Mouse (Mus musculus): ENCODE data around the gene Adnp. TPM values are rescaled to one million over a fixed set of nuclear protein-coding genes. Genes with fewer than 3 reads are reported as not detected.

The Adnp gene
- polyA plus RNA-seq, 1 experiment from 2014 or later, result 5.4 TPM

- H3K36me3 ChIP-seq (ENCODE audit: control insufficient read depth, insufficient read depth), result peaks cover 13% of the 10 kb centered on the region
- H3K4me1 ChIP-seq (replicated peaks; ENCODE audit: control insufficient read depth, insufficient read depth, low read length), result peaks cover 20% of the 10 kb centered on the region; the same call in 1 of the 2 replicates
- 49% methylated on average over 33 of the region's 33 CpGs for WGBS
- H3K27ac ChIP-seq (ENCODE audit: low read depth, low read length), result 0 out of 2 replicates have a peak overlapping the region, but pooled peaks have one; percentile 80
- H3K27me3 ChIP-seq (replicated peaks; ENCODE audit: control insufficient read depth, insufficient read depth, low read length), result no peaks in the 10 kb centered on the region
- no peaks in the 10 kb centered on the region for H3K9me3 ChIP-seq (ENCODE audit: control insufficient read depth)
- no peak for ATAC-seq
- peak overlapping the region; percentile 98 for H3K4me2 ChIP-seq (replicated peaks; ENCODE audit: low read depth)
- no peak for TF ChIP-seq CTCF (IDR thresholded peaks at IDR 0.05; ENCODE audit: low read depth)
- peak overlapping the region; percentile 93 for H3K9ac ChIP-seq (ENCODE audit: low read depth, low read length)
- peak overlapping the region; percentile 98 for H3K4me3 ChIP-seq (ENCODE audit: low read depth, low read length)
Measured at GRCm38 (mm10) chr2:168231471-168231829, 24.5 kb upstream of the Adnp start.

DNA sequence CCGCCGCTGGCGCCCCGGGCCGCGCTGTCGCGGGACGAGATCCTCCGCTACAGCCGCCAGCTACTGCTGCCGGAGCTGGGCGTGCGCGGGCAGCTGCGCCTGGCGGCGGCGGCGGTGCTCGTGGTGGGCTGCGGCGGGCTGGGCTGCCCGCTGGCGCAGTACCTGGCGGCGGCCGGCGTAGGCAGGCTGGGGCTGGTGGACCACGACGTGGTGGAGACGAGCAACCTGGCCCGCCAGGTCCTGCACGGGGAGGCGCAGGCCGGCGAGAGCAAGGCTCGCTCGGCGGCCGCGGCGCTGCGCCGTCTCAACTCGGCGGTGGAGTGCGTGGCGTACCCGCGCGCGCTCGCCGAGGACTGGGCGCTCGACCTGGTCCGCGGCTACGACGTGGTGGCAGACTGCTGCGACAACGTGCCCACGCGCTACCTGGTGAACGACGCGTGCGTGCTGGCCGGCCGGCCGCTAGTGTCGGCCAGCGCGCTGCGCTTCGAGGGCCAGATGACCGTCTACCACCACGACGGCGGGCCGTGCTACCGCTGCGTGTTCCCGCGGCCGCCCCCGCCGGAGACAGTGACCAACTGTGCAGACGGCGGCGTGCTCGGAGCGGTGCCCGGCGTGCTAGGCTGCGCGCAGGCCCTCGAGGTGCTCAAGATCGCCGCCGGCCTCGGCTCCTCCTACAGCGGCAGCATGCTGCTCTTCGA, 24.0 kb upstream of the Adnp start:
- H3K4me2 ChIP-seq (replicated peaks; ENCODE audit: low read depth), result peak overlapping the region; percentile 98
- peak overlapping the region; percentile 80 for H3K27ac ChIP-seq (ENCODE audit: low read depth, low read length)
- peak overlapping the region; percentile 93 for H3K9ac ChIP-seq (ENCODE audit: low read depth, low read length)
- peak; percentile 55 for ATAC-seq
- H3K36me3 ChIP-seq (ENCODE audit: control insufficient read depth, insufficient read depth), result peaks cover 17% of the 10 kb centered on the region
- 2% methylated on average over 98 of the region's 105 CpGs for WGBS
- H3K9me3 ChIP-seq (ENCODE audit: control insufficient read depth), result no peaks in the 10 kb centered on the region
- H3K27me3 ChIP-seq (replicated peaks; ENCODE audit: control insufficient read depth, insufficient read depth, low read length), result no peaks in the 10 kb centered on the region
- TF ChIP-seq CTCF (IDR thresholded peaks at IDR 0.05; ENCODE audit: low read depth), result peak; percentile 10; the same call in 1 of the 2 replicates
- peaks cover 20% of the 10 kb centered on the region; the same call in 1 of the 2 replicates for H3K4me1 ChIP-seq (replicated peaks; ENCODE audit: control insufficient read depth, insufficient read depth, low read length)
- peak overlapping the region; percentile 98 for H3K4me3 ChIP-seq (ENCODE audit: low read depth, low read length)

DNA sequence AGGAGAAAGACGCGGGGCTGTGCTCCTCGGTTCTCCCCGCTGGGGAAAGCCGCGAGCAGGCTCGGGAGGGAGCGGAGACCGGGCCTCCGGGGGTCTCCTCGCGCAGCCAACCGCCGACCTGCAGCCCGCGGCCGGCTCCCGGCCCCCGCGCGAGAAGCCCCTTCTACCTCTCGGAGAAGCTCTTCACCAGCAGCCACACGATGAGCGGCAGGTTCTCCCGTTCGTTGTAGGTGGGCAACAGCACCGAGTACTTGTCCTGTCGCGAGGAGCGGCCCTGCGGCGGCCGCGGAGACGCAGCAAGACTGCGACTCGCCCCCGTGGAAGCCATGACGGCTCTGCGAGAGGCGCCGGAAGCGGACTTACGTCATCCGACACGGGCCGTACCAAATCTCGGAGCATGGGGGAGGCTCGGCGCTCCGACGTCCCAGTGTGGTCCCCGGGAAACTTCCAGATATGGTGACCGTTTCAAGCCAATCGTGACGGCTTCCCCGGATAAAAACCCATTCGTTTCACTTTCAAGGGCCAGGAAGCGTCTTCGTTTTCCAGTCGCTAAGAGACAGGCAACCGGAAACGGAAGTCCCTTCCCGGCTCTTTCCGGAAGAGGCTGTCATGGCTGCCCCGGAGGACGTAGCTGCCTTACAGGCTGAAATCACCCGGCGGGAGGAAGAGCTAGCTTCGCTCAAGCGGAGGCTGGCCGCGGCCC, 23.3 kb upstream of the Adnp start, which contains the start of the genes Gm20716, Dpm1 and Mocs3:
TSS of gene Gm20716 (minus strand) at position 339 of the 703 bp plus-strand sequence.
TSS of gene Dpm1 (minus strand) at position 566 of the 703 bp plus-strand sequence.
TSS of gene Mocs3 (plus strand) at position 597 of the 703 bp plus-strand sequence.
- peak within 1 kb of the TSS; percentile 98 for H3K4me2 ChIP-seq (replicated peaks; ENCODE audit: low read depth)
- ATAC-seq, result peak; percentile 80
- H3K9me3 ChIP-seq (ENCODE audit: control insufficient read depth), result no peaks in the 10 kb centered on the region
- peaks cover 23% of the 10 kb centered on the region for H3K36me3 ChIP-seq (ENCODE audit: control insufficient read depth, insufficient read depth)
- H3K9ac ChIP-seq (ENCODE audit: low read depth, low read length), result peak within 1 kb of the TSS; percentile 93
- H3K27me3 ChIP-seq (replicated peaks; ENCODE audit: control insufficient read depth, insufficient read depth, low read length), result no peaks in the 10 kb centered on the region
- no peak for TF ChIP-seq CTCF (IDR thresholded peaks at IDR 0.05; ENCODE audit: low read depth)
- under 1% methylated on average over 73 of the region's 73 CpGs for WGBS
- peaks cover 20% of the 10 kb centered on the region; the same call in 1 of the 2 replicates for H3K4me1 ChIP-seq (replicated peaks; ENCODE audit: control insufficient read depth, insufficient read depth, low read length)
- peak within 1 kb of the TSS; percentile 80 for H3K27ac ChIP-seq (ENCODE audit: low read depth, low read length)
- H3K4me3 ChIP-seq (ENCODE audit: low read depth, low read length), result peak within 1 kb of the TSS; percentile 98

- Histone ChIP-seq H3K9me3 (ENCODE audit: control insufficient read depth) (no peaks in the 10 kb centered on the region), H3K4me1 (replicated peaks; ENCODE audit: control insufficient read depth, insufficient read depth, low read length) (peaks cover 20% of the 10 kb centered on the region; the same call in 1 of the 2 replicates), H3K9ac (ENCODE audit: low read depth, low read length) (peak overlapping the region; percentile 93), H3K4me3 (ENCODE audit: low read depth, low read length) (peak overlapping the region; percentile 98), H3K27me3 (replicated peaks; ENCODE audit: control insufficient read depth, insufficient read depth, low read length) (no peaks in the 10 kb centered on the region), H3K36me3 (ENCODE audit: control insufficient read depth, insufficient read depth) (peaks cover 31% of the 10 kb centered on the region), H3K4me2 (replicated peaks; ENCODE audit: low read depth) (peak overlapping the region; percentile 98), H3K27ac (ENCODE audit: low read depth, low read length) (peak overlapping the region; percentile 80)
- no peak for TF ChIP-seq CTCF (IDR thresholded peaks at IDR 0.05; ENCODE audit: low read depth)
- 15% methylated on average over 41 of the region's 41 CpGs for WGBS
- peak; percentile 20 for ATAC-seq
Measured at GRCm38 (mm10) chr2:168229116-168230025, 22.5 kb upstream of the Adnp start.

DNA sequence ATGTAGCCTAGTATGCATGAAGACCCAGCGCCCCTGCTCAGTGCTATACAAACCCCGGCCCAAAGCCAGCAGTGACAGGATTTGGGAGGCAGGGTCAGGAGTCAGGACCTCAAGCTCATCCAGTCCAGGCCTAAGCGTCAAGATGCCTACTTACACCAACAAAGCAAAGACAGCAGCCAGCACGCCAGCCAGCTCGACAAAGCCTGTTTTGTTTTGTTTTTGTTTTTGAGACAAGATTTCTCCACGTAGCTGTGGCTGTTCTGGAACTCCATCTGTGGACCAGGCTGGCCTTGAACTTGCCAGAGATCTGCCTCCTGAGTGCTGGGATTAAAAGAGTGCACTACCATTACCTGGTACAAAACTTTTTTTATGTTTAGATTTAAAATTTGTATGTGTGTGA, 16.4 kb upstream of the Adnp start:
- Histone ChIP-seq H3K27me3 (replicated peaks; ENCODE audit: control insufficient read depth, insufficient read depth, low read length) (no peaks in the 10 kb centered on the region), H3K4me2 (replicated peaks; ENCODE audit: low read depth) (no peak overlapping the region), H3K4me1 (replicated peaks; ENCODE audit: control insufficient read depth, insufficient read depth, low read length) (peaks cover 2% of the 10 kb centered on the region; the same call in 1 of the 2 replicates), H3K27ac (ENCODE audit: low read depth, low read length) (no peak overlapping the region), H3K9ac (ENCODE audit: low read depth, low read length) (no peak overlapping the region), H3K36me3 (ENCODE audit: control insufficient read depth, insufficient read depth) (peaks cover 71% of the 10 kb centered on the region), H3K4me3 (ENCODE audit: low read depth, low read length) (no peak overlapping the region), H3K9me3 (ENCODE audit: control insufficient read depth) (no peaks in the 10 kb centered on the region)
- TF ChIP-seq CTCF (IDR thresholded peaks at IDR 0.05; ENCODE audit: low read depth), result no peak
- WGBS, result 91% methylated on average over 6 of the region's 6 CpGs
- no peak for ATAC-seq
